Mouse (Mus musculus) adrenal gland (tissue): ENCODE data around the gene Pnkd.

ENCODE experiments used
- intact Hi-C: fragments of 180-260 bp; cut with DNase I; formaldehyde crosslinking; loops from one replicate; pipeline ENCODE4 v1.15.1; 2025

Gene Pnkd

DNA sequence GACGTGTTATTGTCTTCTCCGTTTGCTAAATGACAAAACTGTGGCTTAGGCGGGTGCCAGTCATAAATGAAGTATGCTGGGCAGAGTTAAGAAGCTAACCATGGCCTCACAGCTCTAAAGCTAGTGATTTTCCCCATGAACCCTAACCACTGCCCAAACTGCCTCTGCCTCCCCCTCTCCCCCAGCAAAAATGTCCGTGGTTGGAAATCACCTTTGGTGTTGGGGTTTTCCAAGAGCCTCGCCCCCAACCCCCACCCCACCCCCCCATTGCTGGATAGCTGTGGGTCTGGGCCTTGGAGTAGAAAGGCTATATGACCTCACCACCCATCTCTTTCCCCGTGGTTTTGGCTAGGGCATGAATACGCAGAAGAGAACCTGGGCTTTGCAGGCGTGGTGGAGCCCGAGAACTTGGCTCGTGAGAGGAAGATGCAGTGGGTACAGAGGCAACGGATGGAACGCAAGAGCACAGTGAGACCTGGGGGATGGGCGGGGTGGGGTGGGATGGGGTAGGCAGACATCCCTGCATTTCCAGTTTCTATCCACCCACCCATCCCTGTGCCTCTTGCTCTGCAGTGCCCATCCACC is 66.5 kb downstream of the Pnkd start:
- intact Hi-C loops, result no loop called here

DNA sequence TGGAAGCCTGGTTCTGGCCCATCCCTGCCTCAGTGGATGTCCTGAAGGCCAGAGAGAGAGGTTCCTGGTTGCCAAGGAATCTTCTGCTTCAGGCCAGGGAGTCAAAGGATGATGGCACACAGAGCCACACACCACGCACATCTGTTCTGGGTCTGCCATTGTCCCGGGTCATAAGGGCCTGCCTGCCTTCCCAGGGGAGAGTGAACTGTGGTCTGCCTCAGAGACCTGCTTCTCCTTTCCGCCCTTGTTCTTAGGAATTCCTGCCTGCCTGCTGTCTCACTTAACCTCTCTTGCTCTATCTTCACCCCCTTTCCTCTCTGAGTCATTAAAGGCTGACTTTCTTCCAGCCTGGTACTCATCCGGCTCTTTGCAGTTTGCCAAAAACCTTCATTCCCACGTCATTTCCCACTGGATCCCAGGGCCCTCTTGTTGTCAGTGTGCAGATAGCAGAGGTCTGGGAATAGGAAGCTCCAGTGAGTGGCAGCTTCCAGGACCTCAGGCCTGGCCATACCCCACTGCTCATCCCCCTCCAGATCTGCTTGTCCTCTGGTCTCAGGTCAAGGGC is 67.9 kb downstream of the Pnkd start:
- intact Hi-C loops, result no loop called here

DNA sequence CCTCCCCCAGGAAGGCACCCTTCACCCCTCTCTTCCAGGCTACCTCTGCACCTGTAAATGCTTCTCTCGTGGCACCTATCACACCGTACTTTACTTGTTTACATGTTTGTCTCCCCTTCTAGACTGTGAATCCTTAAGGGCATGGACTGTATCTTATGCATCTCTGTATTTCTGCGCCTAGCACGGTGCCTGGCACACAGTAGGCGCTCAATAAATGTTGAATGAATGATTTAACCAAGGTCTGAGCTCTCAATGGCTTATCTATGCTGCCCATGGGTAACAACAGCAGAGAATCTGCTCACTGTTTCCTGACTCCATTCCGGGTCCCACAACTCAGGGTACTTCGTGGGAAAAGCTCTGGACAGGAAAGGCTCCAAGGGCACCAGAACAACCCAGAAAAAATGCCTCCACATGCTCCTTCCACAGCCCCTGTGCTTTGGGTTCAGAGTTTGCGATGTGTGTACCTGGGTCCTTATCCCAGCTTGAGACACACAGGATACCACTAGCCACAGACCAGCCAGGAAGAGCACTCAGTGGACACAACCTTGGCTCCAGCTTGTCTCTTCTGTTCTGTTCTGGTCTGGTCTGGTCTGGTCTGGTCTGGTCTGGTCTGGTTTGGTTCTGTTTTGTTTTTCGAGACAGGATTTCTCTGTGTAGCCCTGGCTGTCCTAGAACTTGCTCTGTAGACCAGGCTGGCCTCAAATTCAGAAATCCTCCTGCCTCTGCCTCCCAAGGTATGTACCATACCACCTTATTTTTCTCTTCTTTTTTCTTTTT is 68.9 kb downstream of the Pnkd start:
- intact Hi-C loops, result no loop called here

DNA sequence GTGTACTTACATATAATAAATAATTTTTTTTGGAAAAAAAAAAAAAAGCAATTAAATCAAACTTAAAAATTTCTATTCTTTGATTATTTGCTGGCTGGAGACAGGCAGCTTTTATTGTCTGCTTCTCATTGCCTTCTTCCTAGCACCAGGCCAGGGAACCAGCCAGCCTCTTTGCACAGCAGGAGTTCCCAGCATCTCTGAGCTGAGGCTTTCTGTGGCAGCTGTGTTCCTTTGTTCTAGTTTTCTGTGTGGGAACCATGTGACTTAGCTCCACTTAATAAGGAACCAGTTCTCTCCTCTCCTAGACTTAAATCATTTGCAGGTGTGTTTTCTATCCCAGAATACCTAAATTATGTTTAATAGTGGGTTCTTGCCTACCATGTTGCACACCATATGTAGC is 72.8 kb downstream of the Pnkd start:
- intact Hi-C loops, result no loop called here

DNA sequence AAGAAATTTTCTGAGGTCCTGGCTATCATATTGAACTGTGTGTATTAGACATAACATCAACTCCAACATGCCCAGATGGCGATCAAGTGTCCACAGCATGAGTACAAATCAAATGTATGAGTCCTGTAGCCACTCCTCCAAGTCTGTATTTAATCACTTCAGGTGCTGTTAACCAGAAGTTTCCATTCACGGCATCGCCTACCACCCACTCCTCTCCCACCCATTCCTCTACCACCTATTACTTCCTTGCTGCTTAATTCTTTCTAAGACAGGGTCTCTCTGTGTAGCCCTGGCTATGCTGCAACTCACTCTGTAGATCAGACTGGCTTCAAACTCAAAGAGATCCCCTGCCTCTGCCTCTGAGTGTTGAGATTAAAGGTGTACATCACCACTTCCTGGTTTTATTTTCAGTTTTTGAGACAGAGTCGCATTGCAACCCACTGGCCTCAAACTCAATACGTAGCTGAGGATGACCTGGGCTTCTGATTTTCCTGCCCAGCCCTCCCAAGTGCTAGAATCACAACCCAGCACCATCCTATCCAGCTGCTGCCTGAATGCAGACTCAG is 75.3 kb downstream of the Pnkd start:
- intact Hi-C loops, result loop anchor here (5.0 kb wide), 1 partner anchor 153 kb away; no protein-coding TSS in a partner anchor

DNA sequence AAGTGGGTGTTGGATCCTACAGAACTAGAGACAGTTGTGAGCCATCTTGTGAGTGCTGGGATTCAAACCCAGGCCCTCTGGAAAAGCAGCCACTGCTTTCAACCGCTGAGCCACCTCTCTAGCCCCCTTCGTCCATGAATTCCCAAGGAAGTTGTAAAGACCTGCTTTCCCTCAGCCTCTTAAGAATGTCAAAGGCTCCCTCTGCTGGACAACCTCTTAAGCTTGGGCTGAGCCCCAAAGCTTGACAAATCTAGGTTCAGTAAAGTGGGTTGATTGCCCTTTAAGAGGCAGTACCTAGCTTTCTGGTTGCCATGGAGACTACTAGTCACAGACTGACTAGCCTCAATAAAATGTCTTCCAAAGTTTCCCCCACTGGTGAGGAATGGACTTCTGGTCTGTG is 77.1 kb downstream of the Pnkd start, which contains the start of gene Catip:
Catip (plus strand) TSS at position 297 of the 400 bp plus-strand sequence.
- intact Hi-C loops, result loop anchor here (1.0 to 5.0 kb wide), 2 partner anchors 49 to 155 kb away; no protein-coding TSS in a partner anchor

DNA sequence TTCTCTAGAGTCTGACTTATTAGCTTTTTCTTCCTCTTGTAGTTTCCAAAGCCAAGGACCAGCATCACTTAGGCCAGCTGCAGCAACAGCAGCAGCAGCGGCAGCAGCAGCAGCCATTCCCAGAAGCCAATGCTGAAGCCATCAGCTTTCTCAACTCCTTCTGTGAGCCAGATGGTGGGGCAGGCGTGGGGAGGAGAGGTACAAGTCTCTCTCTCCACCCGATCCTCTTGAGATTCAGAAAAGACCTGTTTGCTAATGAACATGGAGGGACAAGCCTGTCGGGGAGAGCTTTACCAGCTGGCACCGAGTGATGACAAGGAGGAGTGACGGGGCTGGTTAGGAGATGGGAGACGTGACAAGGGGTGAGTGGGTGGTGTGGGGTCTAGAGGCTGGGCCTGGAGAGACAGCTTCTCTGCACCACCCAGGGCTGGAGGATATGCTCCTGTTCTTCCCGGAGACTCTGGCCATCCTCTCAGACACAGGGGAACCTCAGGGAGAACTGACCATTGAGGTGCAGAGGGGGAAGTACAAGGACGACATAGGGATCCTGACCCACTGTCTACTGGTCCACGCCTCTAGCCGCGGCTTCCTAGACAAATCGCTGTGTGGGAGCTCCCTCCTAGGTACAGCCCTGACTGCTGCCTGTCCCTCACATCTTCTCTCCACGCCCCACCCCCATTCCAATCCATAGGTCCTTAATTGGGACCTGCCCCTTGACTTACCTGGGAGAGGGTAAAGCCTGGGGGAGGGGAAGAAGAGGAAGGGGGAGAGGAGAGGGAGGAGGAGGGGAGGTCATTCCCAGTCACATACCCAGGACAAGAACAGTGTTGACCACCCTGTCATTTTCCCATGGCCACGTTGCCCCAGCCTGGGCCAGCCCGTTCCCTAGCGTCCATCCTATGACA is 77.8 kb downstream of the Pnkd start:
- intact Hi-C loops, result loop anchor here (1.0 to 5.0 kb wide), 2 partner anchors 49 to 155 kb away; no protein-coding TSS in a partner anchor

DNA sequence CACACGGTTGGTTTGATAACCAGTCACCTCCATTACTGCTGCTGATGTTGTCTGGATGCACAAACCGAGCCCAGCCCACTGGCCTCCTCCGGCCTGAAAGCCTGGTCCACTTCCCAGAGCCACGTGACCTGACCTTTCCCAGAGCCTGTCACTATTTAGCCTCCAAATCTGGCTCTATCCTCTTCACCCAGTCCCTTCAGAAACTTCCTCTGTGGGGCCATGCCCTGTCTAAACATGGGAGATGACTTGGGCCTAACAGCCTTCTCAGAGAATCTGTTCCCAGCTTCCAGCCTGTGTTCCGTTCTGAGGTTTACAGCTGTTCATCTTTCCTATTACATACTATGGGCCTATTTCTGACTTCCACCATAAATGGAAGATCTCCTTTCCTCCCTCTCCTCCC is 78.7 kb downstream of the Pnkd start:
- intact Hi-C loops, result loop anchor here (5.0 kb wide), 1 partner anchor 156 kb away; no protein-coding TSS in a partner anchor

DNA sequence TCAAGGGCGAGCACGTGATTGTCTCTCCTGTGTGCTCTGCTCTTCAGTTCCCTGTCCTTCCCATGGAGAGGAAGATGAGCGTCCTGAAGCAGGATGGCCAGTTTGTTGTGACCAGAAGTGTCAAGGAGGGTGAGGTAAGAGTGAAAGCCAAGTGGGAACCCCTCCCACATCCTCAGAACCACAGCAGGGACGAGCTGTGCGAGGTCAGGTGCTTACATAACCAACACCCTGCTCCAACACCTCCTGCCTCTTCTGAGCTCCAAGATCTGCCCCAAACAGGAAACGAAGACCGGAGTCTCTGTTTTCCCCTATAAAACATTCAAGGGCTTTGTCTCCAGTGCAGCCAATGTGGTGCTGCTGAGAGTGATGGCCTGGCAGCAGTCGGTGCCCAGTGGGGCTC is 79.5 kb downstream of the Pnkd start:
- intact Hi-C loops, result loop anchor here (5.0 kb wide), 1 partner anchor 157 kb away; no protein-coding TSS in a partner anchor

DNA sequence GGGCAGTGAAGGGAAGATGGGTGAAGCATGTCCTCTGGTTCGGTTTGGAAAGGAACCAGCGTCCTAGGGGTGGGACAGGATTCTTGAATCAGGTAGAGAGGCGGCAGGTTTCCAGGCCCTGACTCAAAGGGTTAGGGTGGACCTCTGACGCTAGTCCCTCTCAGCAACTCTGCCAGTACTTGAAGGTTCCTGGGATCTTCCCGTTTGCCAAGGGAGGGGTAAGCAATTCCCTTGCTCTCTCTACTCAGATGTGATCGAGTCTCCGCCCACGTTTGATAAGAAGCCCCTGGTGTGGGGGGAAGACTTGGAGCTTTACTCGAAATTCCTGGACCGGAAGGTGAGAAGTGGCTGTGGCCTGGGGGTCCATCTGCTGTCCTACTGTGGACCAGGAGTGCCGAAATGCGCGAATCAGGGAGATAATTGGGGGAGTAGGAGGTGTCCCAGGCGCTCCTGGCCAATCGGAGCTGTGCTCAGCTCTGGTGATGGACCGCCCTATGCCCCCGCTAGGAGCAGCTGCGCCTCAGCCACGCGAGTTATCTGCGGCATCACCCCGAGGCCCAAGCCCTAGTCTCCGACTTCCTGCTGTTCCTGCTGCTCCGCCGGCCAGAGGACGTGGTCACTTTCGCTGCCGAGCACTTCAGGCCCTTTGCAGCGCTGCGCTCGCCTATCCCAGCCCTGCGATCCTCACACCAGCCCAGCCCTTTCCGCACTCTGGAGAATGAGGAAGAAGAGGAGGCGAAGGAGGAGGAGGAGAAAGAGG is 83.3 kb downstream of the Pnkd start:
- intact Hi-C loops, result no loop called here

DNA sequence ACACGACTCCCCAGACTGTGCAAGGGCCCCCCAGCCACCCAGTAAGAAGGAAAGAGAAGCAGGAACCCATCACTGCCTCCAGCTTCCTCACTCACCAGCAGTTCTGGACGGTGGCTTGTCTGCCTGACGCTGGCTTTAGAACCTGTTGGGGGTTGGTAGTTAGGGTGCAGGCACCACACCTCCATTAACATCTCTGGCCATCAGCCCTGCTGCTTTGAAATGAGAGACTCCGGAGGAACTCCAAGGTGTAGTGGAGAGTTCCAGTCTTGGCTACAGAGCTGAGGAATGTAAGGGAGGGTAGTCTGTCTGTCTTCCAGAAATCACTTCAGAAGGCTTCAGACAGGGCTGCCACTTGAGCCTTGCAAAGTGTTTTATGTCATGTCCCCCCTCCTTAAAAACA is 85.3 kb downstream of the Pnkd start:
- intact Hi-C loops, result no loop called here

DNA sequence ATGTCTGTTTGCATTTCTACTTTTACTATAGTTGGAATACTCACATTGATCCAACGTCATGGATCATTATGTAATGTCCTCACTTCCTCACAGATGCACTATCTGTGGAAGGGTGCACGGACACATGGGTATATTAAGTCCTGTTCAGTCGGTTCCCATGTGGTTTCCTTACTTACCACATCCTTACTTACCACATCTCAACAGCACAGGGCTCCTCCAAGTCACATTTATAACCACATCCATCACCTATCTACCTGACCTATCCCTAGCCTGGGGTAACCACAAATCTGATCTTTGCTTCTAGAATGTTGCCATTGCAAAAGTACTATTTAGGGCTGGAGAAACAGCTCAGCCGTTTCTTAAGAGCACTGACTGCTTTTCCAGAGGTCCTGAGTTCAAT is 88.6 kb downstream of the Pnkd start:
- intact Hi-C loops, result no loop called here

DNA sequence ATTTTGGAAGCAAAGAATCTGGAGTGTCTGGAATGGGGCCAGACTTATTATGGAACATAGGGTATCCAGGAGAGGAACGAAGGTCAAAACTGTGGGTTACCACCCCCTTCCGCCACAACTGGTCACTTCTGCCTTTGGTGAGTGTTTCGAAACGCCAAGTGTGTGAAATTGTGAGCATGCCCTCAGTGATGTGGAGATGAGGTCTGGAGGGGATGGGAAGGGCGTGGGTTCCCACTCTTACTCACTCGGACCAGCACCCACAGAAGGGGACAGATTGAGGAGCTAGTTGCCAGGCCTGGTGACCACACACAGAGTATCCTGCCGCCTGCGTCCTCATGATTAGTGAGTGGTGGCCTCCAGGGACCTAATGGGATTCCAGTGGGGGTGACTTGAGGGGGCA is 90.2 kb downstream of the Pnkd start, which contains the start of gene Slc11a1:
Slc11a1 (plus strand) TSS at position 216 of the 400 bp plus-strand sequence.
- intact Hi-C loops, result no loop called here

DNA sequence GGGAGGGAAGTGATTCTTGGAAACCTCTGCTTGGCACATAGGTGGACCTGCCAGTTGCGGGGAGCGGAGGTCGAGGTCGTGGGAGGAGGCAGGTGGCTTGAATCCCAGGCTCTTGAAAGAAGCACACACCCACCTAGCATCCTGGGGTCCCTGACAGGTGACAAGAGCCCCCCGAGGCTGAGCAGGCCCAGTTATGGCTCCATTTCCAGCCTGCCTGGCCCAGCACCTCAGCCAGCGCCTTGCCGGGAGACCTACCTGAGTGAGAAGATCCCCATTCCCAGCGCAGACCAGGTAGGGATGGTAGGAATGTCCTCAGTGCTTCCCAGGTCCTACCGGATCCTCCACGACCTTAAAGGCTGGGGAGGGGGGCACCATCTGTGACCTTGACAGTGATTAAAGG is 90.8 kb downstream of the Pnkd start:
- intact Hi-C loops, result no loop called here

DNA sequence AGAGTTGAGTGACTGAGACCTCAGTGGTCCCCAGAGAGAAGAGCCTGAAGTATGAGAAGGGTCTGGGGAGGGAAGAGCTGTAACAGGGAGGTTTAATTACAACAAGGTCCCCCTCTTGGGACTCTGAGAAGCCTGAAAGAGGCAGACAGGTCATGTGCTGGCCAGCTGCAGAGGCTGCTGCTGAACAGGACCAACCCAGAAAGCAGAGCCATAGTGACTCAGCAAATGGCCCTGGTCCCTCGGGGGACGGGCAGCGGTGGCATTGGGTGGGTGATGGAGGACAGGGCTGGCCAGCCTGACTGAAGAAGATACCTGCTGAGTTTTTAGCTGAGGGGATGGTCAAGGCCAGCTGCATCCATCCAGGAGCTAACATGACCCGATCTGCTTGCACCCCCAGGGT is 91.7 kb downstream of the Pnkd start:
- intact Hi-C loops, result no loop called here

DNA sequence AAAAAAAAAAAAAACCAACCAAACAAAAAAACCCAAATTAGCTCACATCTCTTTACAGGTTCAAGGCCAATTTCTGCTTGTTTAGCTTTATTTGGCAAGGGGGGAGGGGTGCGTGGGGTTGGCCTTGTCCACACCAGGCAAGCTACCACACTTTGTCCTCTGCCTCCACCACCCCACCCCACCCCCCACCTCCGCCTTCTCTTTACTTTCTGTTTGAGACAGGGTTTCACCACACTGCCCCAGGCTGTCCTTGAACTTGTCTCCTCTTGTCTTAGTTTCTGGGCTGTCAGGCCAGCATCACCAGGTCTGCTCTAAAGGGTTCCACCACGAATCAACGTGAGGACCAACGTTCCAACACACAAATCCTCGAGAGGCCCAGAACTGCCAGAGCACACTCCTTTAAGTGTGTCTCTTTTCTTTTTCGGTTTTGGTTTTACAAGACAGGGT is 94.4 kb downstream of the Pnkd start:
- intact Hi-C loops, result no loop called here

DNA sequence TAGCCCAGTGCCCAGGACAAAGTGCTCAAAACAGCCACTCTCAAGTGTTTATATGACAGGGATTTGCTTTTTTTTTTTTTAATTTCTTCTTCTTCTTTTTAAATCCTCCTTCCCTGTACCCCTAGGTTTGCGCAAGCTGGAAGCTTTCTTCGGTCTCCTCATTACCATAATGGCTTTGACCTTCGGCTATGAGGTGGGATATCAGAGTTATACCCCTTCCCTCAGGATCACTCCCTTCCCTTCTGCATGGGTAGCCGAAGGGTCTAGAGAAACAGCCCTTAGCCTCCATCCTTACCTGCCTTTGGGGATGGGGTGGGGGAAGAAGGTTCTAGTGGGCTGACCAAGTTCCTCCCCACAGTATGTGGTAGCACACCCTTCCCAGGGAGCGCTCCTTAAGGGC is 95.8 kb downstream of the Pnkd start:
- intact Hi-C loops, result no loop called here

DNA sequence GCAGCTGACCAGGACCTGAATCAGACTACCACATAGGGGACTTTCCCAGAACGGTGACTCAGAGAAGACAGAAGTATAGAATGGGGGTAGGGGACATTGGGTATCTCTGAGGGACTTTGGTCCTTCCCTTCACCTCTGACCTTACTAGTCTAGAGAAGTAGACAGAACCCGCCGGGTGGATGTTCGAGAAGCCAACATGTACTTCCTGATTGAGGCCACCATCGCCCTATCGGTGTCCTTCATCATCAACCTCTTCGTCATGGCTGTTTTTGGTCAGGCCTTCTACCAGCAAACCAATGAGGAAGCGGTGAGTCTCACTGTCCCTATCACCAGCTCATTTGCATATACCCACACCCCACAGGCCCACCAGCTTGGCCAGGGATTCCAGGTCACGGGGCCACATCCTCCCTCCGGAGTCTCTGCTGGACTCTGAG is 96.9 kb downstream of the Pnkd start:
- intact Hi-C loops, result no loop called here

DNA sequence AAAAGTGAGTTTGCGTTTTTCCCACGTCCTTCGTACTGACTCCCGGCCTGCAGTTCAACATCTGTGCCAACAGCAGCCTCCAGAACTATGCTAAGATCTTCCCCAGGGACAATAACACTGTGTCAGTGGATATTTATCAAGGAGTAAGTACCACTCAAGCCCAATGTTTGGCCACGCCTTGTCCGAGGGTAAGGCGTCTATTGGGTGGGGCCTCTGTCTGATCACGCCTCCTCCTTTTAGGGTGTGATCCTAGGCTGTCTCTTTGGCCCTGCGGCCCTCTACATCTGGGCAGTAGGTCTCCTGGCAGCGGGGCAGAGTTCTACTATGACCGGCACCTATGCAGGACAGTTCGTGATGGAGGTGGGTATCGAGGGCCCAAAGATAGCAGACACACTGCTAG is 98.7 kb downstream of the Pnkd start:
- intact Hi-C loops, result no loop called here

DNA sequence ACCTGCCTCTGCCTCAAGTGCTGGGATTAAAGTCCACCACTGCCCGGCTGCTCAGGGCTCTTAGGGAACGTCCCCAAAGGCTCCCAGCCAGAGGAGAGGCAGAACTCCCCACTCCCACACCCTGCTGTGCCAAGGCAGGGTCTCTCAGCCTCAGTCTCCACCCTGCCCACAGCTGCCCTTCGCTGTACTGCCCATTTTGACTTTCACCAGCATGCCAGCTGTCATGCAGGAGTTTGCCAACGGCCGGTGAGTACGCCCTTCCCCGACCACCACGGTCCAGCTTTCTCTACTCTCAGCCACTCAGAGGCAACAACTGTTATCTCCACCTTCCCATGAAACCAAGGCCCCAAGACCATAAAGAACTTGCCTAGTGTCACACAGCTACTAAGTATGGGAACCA is 99.8 kb downstream of the Pnkd start:
- intact Hi-C loops, result no loop called here
